Mouse (Mus musculus): ENCODE results near the gene Cap2.

The Cap2 gene

DNA sequence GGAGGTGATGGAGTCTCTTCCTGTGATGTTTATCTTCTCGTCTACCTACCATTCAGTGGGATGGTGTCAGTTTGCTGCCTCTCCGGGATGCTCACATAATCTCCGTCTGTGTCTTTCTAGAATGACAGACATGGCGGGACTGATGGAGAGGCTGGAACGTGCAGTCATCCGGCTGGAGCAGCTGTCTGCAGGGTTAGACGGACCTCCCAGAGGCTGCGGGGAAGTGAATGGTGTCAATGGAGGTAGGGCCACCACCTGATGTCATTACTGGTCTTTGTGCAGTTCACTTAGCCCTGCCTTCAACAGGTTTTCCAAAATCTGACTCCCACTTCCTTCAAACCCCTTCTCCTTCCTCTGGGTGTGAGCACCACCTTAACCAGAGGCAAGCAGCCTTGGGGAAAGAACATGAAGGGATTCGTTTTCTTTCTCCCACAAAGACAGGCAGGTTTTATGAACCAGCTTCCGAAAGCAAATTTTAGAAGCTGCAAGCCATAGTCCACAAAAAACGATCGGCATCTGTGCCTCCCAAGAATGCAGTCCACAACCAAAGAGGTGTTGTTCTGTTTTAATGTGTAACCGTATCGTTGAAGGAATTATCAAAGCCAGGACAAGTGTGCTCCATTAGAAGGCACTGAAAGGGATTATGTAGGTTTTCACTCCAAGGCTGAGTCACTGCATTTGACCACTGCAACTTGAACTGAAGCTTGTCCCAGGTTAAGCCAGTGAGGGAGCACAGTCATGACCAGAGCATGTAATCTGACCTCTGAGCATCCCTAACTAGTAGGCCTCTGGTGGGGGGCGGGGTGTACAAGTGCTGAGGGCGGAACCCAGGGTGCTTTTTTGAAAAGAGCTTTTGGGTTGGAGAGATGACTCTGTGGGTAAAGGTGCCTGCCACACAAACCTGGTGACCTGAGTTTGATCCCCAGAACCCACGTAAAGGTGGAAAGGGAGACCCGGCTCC is 23.9 kb downstream of the Cap2 start:
- no peak for DNase-seq (ENCODE audit: low read depth, low spot score)

DNA sequence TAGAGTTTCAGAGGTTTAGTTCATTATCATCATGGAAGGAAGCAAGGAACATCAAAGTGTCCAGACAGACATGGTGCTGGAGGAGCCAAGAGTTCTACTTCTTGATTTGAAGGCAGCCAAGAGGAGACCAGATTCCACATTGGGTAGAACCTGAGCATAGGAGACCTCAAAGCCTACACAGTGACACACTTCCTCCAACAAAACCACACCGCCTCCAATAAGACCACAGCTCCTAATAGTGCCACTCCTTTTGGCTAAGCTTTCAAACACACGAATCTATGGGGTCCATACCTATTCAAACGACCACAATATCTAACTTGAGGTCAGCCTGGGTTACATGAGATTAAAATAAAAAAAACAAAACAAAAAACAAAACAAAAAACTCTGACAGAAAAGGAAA is 25.0 kb downstream of the Cap2 start:
- no peak for DNase-seq (ENCODE audit: low read depth, low spot score)

DNA sequence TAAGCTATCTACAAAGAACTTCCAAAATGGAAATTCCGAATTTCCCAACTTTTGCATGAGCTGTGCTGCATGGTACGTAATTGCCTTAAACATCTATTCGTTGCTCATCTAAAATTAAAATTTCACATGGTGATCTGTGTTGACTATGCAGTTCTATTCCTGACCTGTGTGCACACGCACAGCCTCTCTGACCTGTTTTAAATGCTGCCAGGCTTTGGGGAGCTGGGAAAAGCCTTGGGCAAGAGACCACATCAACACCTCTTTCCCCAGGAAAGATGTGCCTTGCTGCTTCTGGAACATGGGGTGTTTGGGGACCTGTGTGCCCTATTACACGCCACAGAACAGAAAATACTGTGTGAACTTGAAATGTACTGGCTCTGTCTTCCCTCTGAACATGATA is 25.7 kb downstream of the Cap2 start:
- no peak for DNase-seq (ENCODE audit: low read depth, low spot score)

DNA sequence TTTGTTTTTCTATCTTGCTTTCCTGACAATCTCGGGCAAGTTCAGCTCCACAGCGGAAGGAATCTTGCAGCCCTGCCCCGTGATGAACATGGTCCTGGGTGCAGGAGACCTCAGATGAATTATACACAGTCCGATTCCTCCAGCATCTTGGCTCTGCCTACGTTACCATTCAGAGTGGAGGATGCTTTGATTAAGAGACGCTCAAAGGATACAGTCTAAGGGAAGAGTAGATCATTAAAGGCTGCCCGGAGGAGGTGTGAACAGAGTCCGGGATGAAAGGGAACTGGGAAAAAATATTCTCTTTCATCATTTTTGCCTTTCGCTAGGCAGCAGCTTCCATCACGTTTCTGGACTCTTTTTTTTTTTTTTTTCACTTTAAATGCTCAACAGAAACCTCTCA is 27.4 kb downstream of the Cap2 start:
- no peak for DNase-seq (ENCODE audit: low read depth, low spot score)

DNA sequence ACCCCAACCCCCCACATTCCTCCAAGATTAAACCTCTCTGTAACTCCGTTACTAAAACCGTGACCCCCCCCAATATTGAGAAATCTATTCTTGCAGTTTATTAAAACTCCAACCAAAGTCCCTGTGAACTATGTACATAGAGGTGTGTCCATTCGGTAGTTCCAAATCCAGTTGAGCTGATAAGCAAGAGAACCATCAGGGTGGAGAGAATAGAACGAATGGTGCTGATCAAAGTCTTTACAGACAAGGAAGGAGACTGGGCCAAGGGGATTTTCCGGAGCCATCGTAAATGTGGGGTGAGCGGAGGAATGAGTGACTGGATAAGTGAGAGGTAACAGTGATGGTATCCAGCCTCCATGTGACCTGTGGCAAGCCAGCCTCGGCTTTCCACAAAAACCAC is 28.9 kb downstream of the Cap2 start:
- DNase-seq (ENCODE audit: low read depth, low spot score) = no peak

DNA sequence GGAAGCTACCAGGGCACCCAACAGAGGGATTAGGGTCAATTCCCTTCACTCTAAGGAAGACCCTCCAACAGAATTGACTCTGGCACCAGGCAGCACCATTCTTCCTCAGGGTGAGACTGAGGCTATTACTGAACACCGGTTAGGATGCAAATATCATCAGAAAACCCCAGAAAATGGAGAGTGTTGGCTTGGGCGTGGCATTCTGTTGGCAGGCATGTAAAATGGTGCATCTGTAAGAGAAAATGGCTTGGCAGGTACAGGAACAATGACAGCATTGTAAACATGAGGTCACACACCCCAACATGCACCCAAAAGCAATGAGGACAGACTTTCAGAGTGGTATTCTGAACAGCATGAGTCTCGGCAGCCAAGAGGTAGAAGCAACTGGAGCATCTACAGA is 30.0 kb downstream of the Cap2 start:
- DNase-seq (ENCODE audit: low read depth, low spot score) = no peak

DNA sequence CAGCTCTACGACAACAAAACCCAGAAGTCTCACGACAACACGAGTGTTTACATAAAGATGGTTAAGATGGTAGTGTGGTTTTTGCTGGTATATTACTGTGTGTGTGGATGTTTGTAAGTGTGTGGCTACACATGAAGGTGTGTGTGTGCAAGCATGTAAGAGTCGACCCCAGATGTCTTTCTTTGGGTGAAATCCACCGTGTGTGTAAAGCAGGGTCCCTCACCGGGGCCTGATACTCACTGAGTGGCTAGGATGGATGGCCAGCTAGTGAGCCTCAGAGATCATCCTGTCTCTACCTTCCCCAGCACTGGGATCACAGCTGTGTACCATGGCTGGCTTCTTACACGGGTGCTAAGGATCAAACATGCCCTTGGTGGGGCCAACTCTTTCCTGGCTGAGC is 30.6 kb downstream of the Cap2 start:
- no peak for DNase-seq (ENCODE audit: low read depth, low spot score)

DNA sequence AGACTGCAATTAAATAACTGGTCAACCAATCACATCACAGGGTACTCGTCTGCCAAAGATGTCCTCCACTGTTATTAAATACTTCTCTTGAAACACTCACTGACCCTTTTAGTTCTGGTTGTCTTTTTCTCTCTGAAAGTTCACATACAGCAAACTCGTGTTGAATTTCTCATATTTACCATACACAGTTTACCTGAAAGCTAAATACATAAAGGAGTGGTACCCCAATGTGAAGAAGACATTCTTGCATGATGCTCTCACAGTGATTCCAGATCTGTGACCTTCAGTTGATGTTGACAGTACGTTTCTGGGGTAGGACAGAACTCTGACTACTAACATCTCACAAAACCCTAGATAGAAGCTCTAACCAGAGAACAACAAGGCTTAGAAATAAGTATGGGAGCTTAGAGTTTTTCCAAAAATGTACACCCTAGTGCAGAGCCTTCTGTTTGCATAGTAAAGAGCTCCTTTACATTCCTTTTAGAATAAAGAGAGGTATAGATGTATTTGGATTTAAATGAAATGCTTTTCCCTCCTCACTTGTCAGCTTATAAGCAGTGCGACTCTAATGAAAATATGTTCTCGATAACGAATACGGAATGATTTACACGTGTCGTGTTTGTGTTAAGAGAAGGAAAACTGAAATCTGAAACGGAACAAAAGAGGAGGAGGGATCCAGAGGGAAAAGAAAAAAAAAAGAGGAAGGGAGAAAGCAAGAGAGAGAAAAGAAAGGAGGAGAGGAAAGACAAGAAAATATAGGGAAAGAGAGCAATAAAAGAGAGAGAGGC is 31.9 kb downstream of the Cap2 start:
- DNase-seq (ENCODE audit: low read depth, low spot score) = no peak

DNA sequence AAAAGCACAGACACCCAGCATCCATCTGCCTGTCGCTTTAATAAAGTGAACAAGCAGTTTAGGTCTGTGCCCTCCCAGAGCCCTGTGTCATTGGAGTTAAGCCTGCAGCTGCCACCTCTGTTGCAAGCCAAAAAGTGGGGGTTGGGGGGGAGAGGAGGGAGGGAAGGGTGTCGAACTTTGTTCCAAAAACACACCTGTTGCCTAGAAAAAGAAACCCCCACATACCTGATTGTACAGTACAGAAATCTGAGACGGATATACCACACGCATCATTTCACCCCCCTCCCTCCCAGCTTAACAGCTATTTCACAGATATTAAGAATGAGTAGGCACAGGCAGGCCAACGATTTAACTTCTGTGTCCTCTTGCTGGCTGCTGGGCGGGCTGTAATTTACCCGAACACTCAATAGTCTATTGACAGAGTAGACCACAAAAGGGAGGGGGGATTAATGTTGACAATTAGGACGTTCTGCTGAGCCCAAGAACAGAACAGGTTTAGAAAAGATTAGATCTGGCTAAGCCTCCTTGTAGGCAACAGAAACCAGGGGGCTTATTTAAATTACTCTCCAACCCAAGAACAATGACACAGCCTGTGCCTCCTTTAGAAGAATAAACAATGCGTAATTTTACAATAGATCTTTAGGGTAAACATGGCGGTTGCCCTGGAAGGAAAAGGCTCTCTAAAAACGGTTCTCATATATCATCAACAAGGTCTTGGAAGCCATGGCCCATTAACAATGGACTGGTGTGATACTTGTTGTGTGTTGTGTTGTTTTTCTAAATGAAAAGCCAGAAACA is 32.7 kb downstream of the Cap2 start:
- no peak for DNase-seq (ENCODE audit: low read depth, low spot score)

DNA sequence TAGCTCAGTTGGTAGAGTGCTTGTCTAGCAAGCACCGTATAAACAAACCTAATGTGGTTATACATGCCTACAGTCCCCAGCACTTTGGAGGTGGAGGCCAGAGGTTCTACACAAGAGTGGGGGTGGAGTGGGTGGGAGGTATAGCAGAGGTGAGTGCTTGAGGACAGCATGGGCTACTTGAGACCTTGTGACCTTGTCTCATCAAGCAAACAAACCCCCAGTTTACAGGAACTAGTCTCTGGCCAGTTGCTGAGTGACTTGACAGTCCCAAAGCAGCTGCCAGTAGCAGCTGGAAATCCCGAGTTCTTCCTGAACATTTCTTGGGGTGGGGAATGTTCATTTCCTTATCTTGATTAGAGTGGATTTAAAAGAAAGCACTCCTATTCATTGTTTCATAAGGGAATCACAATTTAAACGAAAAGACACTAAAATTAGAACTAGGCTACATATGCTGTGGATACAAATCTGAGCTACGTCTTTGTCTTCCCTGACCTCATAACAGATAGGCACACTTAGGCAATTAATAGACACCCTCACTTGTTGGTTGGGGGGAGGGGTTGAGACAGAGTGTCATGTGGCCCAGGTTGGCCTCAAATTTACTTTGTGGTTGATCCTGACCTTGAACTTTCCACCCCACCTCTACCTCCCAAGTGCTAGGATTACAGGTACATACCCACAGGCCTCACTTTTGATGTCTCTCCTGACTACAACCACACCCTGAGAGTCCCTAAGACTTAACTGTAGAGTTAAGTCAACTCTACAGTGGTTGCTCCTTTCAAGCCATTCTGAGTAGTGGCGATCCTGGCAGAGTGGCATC is 33.5 kb downstream of the Cap2 start:
- no peak for DNase-seq (ENCODE audit: low read depth, low spot score)

DNA sequence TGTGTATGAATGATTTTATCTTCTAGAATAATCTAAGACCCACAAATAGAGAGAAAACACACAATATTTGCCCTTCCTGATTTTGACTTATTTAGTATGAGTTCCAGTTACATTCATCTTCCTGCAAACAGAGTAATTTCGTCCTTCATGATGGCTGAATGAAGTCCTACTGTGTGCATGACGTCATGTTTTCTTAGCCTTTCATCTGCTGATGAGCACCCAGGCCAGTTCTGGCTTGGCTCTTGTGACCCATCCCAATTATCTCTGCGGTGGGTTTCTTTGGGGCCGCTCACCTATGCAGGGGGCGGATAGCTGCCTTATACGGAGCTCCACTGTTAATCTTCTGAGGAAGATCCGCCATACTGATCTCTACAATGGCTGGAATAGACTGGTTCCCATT is 37.6 kb downstream of the Cap2 start:
- no peak for DNase-seq (ENCODE audit: low read depth, low spot score)

DNA sequence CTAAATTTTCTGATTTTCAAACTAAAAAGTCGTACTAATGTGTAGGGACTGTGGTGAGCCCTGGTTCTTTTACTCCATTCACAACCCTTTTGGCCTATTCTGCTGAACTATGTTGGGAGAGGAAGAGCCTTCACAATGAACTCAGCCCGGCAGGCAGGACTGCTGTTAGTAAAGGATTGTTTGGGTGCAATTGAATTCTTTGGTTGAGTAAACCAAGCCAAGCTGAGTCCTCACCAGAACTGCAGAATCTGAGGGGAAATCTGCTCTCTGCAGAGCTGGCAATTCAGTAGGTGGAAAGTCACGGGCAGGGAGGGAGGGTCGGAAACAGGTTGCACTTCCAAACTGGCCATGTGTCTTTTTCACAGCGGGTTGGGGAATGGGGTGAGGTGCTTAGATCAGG is 39.3 kb downstream of the Cap2 start:
- no peak for DNase-seq (ENCODE audit: low read depth, low spot score)

DNA sequence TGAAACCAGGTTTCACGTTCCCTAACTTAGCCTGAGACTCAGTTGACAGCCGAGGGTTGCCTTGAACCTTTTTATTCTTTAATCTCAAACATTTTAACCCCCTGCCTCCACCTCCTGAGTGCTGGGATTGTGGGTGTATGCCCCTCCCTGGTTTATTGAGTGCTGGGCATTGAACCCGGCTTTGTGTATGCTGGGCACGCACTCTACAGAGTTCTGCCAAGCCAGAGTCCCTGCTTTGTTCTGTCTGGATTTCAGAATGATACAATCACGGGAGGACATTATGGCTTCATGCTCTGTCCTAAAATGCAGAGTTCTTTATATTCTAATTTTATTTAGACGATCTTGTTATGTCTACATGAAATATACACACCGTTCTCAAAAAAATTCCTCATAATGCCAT is 41.1 kb downstream of the Cap2 start:
- DNase-seq (ENCODE audit: low read depth, low spot score) = no peak

DNA sequence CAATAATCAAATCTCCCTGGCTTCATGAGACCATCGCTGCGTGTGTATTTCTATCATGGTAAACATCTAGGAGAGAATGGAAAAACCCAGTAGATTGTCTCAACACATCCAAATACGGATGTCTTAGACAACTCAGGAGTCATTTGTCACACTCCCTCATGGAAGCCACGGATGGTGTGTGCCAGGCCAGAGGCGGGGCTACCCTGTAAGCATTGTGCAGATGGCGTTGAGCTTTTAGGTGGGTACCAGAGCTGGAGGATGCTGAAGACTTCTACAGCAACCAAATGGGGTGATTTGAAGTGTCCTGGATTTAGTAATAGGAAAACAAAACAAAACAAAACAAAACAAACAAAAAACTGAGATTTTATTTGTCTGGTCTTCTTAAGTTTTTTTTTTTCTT is 43.0 kb downstream of the Cap2 start:
- no peak for DNase-seq (ENCODE audit: low read depth, low spot score)

DNA sequence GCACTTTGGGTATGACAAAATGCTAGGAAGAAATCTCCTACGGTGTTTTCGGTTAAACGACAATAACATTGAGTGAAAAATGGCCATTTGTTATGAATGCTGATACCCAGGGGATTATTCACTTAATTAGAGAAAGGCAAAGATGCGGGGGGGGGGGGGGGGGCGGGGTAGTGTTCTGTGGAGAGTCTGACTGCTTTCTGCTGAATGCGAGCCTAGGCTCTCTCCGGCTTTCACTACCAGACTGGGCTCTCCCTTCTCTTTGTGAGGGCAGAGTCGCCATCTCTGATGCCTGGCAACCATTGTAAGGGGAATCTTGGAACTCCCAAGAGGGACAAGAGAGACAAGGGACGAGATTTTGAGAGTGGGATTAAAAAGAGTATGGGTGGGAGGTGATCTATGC is 43.4 kb downstream of the Cap2 start:
- no peak for DNase-seq (ENCODE audit: low read depth, low spot score)

DNA sequence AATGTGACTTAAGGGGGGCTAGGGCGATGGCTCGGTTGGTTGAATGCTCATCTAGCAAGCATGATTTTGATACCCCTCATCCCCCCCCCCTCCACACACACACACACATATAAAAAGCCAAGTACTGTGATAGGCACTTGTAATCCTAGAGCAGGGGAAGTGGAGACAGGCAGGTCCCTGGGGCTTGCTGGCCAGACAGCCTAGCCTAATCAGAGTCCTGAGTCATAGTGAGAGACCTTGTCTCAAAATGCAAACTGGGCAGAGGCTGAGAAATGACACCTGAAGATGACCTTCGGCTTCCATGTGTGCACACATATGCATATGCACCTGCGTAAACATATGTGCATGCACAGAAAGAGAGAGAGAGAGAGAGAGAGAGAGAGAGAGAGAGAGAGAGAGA is 45.2 kb downstream of the Cap2 start:
- no peak for DNase-seq (ENCODE audit: low read depth, low spot score)

DNA sequence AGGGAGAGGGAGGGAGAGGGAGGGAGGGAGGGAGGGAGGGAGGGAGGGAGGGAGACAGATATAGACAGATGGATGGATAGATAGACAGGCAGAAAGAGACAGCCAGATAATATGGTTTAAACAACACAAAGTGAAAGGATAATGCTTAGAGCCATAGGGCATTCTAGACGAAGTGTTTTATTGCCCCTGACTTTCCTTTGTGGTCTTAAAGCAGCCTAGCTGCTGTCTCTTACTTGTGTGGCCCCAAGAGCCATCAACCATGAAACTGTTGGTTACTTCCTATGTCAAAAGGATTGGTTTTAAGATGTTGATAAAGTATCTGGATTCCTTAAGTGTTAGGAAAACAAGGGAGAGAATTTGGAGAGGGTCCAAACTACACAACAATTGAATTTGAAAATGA is 45.6 kb downstream of the Cap2 start:
- no peak for DNase-seq (ENCODE audit: low read depth, low spot score)

DNA sequence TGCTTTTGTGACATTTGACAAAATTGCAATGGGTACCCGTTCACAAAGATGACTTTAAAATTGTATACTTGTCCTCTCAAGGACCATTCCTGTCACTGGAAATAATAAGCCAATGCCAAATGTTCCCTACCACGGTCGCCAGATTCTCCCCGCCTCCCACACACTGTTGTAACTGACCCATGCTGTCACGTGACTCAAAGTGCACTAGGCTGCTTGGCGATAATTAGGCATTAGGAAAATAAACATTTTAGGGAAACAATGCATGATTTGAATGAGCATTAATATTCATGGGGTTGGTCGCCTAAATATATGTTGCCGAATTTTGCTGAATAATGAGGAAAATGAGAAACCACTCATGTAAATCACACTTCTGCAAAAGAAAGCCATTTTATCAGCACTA is 46.5 kb downstream of the Cap2 start:
- no peak for DNase-seq (ENCODE audit: low read depth, low spot score)

DNA sequence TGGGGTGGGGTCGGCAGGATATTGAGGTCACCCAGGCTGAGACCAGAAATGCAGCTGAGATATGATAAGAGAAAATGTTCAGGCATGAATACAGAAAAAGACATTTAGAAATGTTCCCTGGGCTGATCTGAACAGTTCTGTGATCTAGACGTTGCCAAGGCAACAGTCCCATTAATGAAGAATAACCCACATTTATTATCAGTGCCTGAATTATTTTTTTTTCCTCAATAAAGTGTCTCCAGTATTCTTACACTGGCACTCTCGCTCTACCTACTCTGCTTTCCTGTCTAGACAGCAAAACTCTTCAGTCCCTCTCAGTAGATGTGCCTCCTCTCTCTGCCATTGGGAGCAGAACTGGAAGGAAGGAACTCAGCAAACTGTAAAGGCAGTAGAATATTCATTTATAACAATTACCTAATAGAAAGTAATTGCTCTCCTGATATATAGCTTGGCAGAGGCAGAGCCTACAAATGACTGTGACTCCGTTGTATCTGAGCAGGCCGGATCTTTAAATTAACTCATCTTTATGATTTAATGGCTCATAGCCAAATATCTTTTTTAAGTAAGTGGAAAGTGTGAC is 47.0 kb downstream of the Cap2 start:
- no peak for DNase-seq (ENCODE audit: low read depth, low spot score)

DNA sequence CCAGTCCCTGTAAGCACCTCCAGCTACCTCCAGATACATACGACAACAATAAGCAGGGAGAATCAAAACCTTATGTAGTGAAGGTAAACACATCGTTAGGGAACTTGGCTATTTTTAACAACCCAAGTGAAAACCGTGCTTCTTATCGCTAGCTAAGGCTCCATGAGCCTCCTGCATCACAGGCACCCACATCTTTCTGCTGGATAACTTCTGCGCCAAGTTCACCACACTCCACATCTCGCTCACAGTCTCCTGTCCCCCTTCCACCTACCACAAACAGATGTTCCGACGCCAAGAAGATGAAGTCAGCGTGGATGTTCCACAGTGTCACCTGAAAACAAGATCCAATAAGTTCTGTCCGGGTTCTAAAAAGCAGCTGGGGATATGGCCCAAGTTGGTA is 49.0 kb downstream of the Cap2 start:
- no peak for DNase-seq (ENCODE audit: low read depth, low spot score)

DNA sequence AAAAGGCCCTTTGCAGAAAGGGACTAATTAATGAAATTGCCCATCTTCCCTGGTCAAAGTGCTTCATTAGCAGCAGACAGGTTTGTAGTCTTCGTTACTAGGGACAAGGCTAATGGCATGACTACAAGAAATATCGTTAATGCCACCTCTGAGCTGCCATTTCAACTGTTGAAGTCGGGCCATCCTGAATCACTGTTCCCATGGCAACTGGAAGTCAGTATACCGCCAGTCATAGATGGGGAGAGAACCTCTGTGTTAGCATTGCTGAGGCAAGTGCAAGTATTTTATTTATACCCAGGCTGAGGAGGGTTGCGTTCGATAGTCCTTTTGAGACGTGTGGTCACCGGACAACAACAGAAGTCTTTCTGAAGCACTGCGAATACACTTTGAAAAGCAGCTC is 53.1 kb downstream of the Cap2 start:
- DNase-seq (ENCODE audit: low read depth, low spot score) = no peak

Data from CD4-positive helper T cell, adult 2 months (primary cell).